Comparison of ENCODE assay signal across 8 mouse cellular contexts in genomic region chr7:63671904-63672303, GRCm38 (mm10).
DNase-seq lines count a peak whose midpoint lies in the region; ATAC-seq lines count a peak whose summit lies in the region.

No protein-coding gene starts in this region.

- no peaks in the 10 kb centered on the region for H3K27me3 ChIP-seq in midbrain, embryonic 15.5 days (replicated peaks)

- no peak overlapping the region for H3K27ac ChIP-seq in midbrain, embryonic 15.5 days

- intact Hi-C loops in left cerebral cortex, postnatal 25 days (cut with DNase I) = loop anchor here (2.0 to 10.0 kb wide), 4 partner anchors 227 to 757 kb away; partner anchors contain the start of gene Otud7a

- peak; percentile 5 for DNase-seq in ovary, postnatal 10 days (ENCODE audit: low spot score)
- DNase-seq in ovary, adult 18-20 months (ENCODE audit: low spot score) = no peak
- DNase-seq in cerebellum, adult 9-11 months = peak; percentile 79
- DNase-seq in frontal cortex, postnatal 36 days (ENCODE audit: low spot score in 2 of 2) = peak; percentile 83 to 91
- peak; percentile 23 for DNase-seq in kidney, adult 11 months
- DNase-seq in left cerebral cortex, postnatal 25 days (ENCODE audit: low spot score in 2 of 2) = peak; percentile 88 to 97
- peak; percentile 92 for DNase-seq in telencephalon, adult 2 months (ENCODE audit: low read depth, low spot score)

- H3K4me2 ChIP-seq in midbrain, embryonic 15.5 days = no peak overlapping the region

- H3K9me3 ChIP-seq in midbrain, embryonic 15.5 days = no peaks in the 10 kb centered on the region

- ATAC-seq in midbrain, embryonic 15.5 days (replicated peaks) = peak; percentile 73

- H3K9ac ChIP-seq in midbrain, embryonic 15.5 days = no peak overlapping the region

- WGBS in midbrain, embryonic 15.5 days = 19% methylated on average over 3 of the region's 3 CpGs

- H3K36me3 ChIP-seq in midbrain, embryonic 15.5 days (replicated peaks) = no peaks in the 10 kb centered on the region

- peaks cover 16% of the 10 kb centered on the region for H3K4me1 ChIP-seq in midbrain, embryonic 15.5 days

- H3K4me3 ChIP-seq in midbrain, embryonic 15.5 days = no peak overlapping the region
